Comparison of ENCODE assay signal across 8 mouse cellular contexts in the genomic region with DNA sequence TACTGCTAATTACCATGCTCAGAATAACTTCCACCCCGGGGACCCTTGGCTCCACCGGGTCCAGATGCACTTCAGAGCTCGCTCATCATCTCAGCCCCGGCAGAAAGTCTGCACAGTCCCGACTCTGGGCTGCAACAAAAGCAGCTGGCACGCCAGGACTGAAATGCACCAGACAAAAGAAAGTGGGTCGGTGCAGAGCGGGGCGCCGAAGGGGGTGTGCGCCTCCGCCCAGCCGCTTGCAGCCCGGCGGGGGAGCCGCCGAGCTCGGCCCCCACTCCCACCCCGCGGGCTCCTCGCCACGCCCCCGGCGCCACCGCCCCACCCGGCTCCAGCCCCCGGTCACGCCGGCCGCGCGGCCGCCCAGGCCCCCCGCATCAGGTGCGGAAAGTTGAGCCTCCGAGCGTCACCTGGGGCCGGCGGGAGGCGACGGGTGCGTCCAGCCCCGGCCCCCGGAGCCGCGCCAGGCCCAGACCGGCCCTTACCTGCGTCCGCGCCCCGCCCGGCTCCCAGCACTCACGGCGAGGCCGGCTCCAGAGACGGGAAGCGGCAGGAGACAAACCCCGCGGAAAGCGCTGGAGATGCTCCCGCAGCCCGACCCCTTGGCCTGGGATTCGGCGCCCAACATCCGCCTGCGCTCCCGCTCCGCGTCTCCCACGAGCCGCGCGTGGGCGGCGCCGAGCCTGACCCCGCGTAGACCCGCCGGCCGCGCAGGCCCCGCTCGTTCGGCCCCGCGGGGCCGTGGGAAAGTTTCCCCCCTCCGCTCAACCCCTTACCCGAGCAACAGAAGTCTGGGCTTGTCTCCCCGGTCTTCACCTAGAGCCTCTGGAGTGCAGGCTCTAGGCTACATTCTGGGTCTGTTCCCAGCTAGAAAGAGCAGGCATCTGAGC. TPM values are rescaled to one million over a fixed set of nuclear protein-coding genes. Genes with fewer than 3 reads are reported as not detected.
DNase-seq lines count a peak whose midpoint lies in the region; ATAC-seq and TF ChIP-seq lines count a peak whose summit lies in the region.

No protein-coding gene starts in this region.

- no peaks in the 10 kb centered on the region for H3K27me3 ChIP-seq in MEL (ENCODE audit: control insufficient read depth in 1 of 2, insufficient read depth in 2 of 2, low read length in 2 of 2)
- H3K27me3 ChIP-seq in forebrain, embryonic 13.5 days: no peaks in the 10 kb centered on the region
- H3K27me3 ChIP-seq in hindbrain, embryonic 10.5 days (ENCODE audit: insufficient read depth, poor library complexity, severe bottlenecking): peaks cover 19% of the 10 kb centered on the region; the same call in 1 of the 2 replicates
- H3K27me3 ChIP-seq in lung, embryonic 14.5 days (ENCODE audit: insufficient read depth, low read length): no peaks in the 10 kb centered on the region

- H3K4me2 ChIP-seq in forebrain, embryonic 13.5 days: peak overlapping the region; percentile 80
- peak overlapping the region; percentile 91 for H3K4me2 ChIP-seq in lung, embryonic 14.5 days

- 0 out of 4 replicates have a peak, but pooled peaks of 1 of the 2 experiments have one; percentile 11 for TF ChIP-seq EP300 in MEL (IDR thresholded peaks at IDR 0.05; ENCODE audit: low read depth in 1 of 2, low read length in 2 of 2)

- H3K36me3 ChIP-seq in MEL (ENCODE audit: control insufficient read depth in 1 of 2, insufficient read depth in 2 of 2, low read length in 2 of 2): peaks cover 0 to 16% of the 10 kb centered on the region in 2 experiments; a peak in 2 of 4 replicates
- peaks cover 6% of the 10 kb centered on the region for H3K36me3 ChIP-seq in forebrain, embryonic 13.5 days (ENCODE audit: poor library complexity, severe bottlenecking)
- 0 out of 2 replicates have a peak, but pooled peaks cover 5% of the 10 kb centered on the region for H3K36me3 ChIP-seq in hindbrain, embryonic 10.5 days
- no peaks in the 10 kb centered on the region for H3K36me3 ChIP-seq in lung, embryonic 14.5 days (ENCODE audit: insufficient read depth)

- H3K4me1 ChIP-seq in MEL (ENCODE audit: control insufficient read depth in 1 of 2, insufficient read depth in 2 of 2, low read length in 2 of 2): peaks cover 8 to 19% of the 10 kb centered on the region in 2 experiments
- peaks cover 36% of the 10 kb centered on the region for H3K4me1 ChIP-seq in forebrain, embryonic 13.5 days
- peaks cover 11% of the 10 kb centered on the region; the same call in 1 of the 2 replicates for H3K4me1 ChIP-seq in hindbrain, embryonic 10.5 days (replicated peaks)
- H3K4me1 ChIP-seq in lung, embryonic 14.5 days (ENCODE audit: insufficient read depth): peaks cover 4% of the 10 kb centered on the region; the same call in 1 of the 2 replicates

- peak overlapping the region; percentile 84 for H3K9ac ChIP-seq in MEL (ENCODE audit: control insufficient read depth, low read depth, low read length, poor library complexity, severe bottlenecking)
- peak overlapping the region; percentile 94 for H3K9ac ChIP-seq in forebrain, embryonic 13.5 days
- peak overlapping the region; percentile 74 for H3K9ac ChIP-seq in lung, embryonic 14.5 days

- DNase-seq in MEL (ENCODE audit: low read depth, low spot score): peak; percentile 42
- peak; percentile 68 for DNase-seq in hindbrain, embryonic 10.5 days (ENCODE audit: low spot score)
- peak; percentile 28 for DNase-seq in layer of hippocampus, adult 9-11 months
- peak; percentile 71 for DNase-seq in lung, embryonic 14.5 days
- peak; percentile 29 for DNase-seq in ovary, adult 18-20 months (ENCODE audit: low spot score)
- peak; percentile 47 for DNase-seq in urinary bladder, postnatal 14 days (ENCODE audit: low spot score)

- TF ChIP-seq RAD21 in MEL (IDR thresholded peaks at IDR 0.05; ENCODE audit: low read depth, low read length): no peak

- WGBS in forebrain, embryonic 13.5 days: 0% methylated on average over 58 of the region's 91 CpGs
- under 1% methylated on average over 91 of the region's 91 CpGs for WGBS in hindbrain, embryonic 10.5 days
- WGBS in lung, embryonic 14.5 days: under 1% methylated on average over 72 of the region's 91 CpGs

- TF ChIP-seq CTCF in MEL (IDR thresholded peaks at IDR 0.05 in 2 of 3, conservative IDR thresholded peaks at IDR 0.05 in 1 of 3; ENCODE audit: control insufficient read depth in 1 of 3, insufficient read depth in 1 of 3, low read depth in 2 of 3, low read length in 3 of 3, poor library complexity in 1 of 3, severe bottlenecking in 1 of 3): no peak
- TF ChIP-seq CTCF in lung, embryonic 14.5 days (IDR thresholded peaks at IDR 0.05; ENCODE audit: low read depth): no peak

- H3K4me3 ChIP-seq in MEL (ENCODE audit: control insufficient read depth in 1 of 2, insufficient read depth in 1 of 2, low read depth in 2 of 2, low read length in 2 of 2): peak overlapping the region; percentile 77 to 91
- H3K4me3 ChIP-seq in forebrain, embryonic 13.5 days: peak overlapping the region; percentile 87
- H3K4me3 ChIP-seq in hindbrain, embryonic 10.5 days: peak overlapping the region; percentile 87
- H3K4me3 ChIP-seq in lung, embryonic 14.5 days (ENCODE audit: low read depth, low read length): peak overlapping the region; percentile 75

- 0 out of 4 replicates have a peak, but pooled peaks of 1 of the 2 experiments have one; percentile 33 for TF ChIP-seq POLR2A in MEL (IDR thresholded peaks at IDR 0.05; ENCODE audit: control insufficient read depth in 1 of 2, insufficient read depth in 1 of 2, low read depth in 1 of 2, low read length in 2 of 2, poor library complexity in 1 of 2)

- no peaks in the 10 kb centered on the region for H3K9me3 ChIP-seq in MEL (replicated peaks; ENCODE audit: insufficient read depth, low read length)
- no peaks in the 10 kb centered on the region for H3K9me3 ChIP-seq in forebrain, embryonic 13.5 days (replicated peaks)
- H3K9me3 ChIP-seq in hindbrain, embryonic 10.5 days: no peaks in the 10 kb centered on the region
- no peaks in the 10 kb centered on the region for H3K9me3 ChIP-seq in lung, embryonic 14.5 days (ENCODE audit: low read depth, low read length)

- peak; percentile 75 for ATAC-seq in cerebellum, adult (ENCODE audit: insufficient number of reproducible peaks, low FRiP score, low TSS enrichment)
- peak; percentile 90 for ATAC-seq in forebrain, embryonic 13.5 days
- peak; percentile 85 for ATAC-seq in lung, embryonic 14.5 days (ENCODE audit: insufficient read depth)

- H3K27ac ChIP-seq in MEL (ENCODE audit: control insufficient read depth, low read depth, low read length): no peak overlapping the region
- peak overlapping the region; percentile 84 for H3K27ac ChIP-seq in forebrain, embryonic 13.5 days
- H3K27ac ChIP-seq in hindbrain, embryonic 10.5 days: peak overlapping the region; percentile 97
- H3K27ac ChIP-seq in lung, embryonic 14.5 days (ENCODE audit: low read depth): peak overlapping the region; percentile 4; the same call in 1 of the 2 replicates

- no peaks in the 10 kb centered on the region for H3K79me2 ChIP-seq in MEL (ENCODE audit: control insufficient read depth, insufficient read depth, low read length, poor library complexity)

TF ChIP-seq in MEL, 35 proteins besides CTCF, POLR2A, EP300 and RAD21:
- TF ChIP-seq ETS1 (IDR thresholded peaks at IDR 0.05; ENCODE audit: low read depth, low read length): no peak
- no peak for TF ChIP-seq JUND (IDR thresholded peaks at IDR 0.05; ENCODE audit: low read depth, low read length)
- TF ChIP-seq SIN3A (IDR thresholded peaks at IDR 0.05; ENCODE audit: low read length): 0 out of 2 replicates have a peak, but pooled peaks have one; percentile 21
- no peak for TF ChIP-seq POLR2AphosphoS2 (IDR thresholded peaks at IDR 0.05; ENCODE audit: low read length)
- TF ChIP-seq MYB (IDR thresholded peaks at IDR 0.05; ENCODE audit: low read depth, low read length): no peak
TF ChIP-seq in MEL: peak in this region for 1.

RNA-seq across cellular contexts. Expression of gene Rnf180, which starts 0.6 kb away (rescaled TPM):
- total RNA-seq in MEL (2012; rRNA removed): 0.23 and 0.46 TPM in 2 replicates
- polyA plus RNA-seq in MEL (2012; ENCODE audit: insufficient read depth in 1 of 2, insufficient read length in 2 of 2, low read depth in 1 of 2, low replicate concordance in 2 of 2, missing spikeins in 1 of 2): under 1 TPM in 1 of 2 experiments, not detected in 1; 0.84 TPM
- 25.5 and 26.4 TPM in 2 replicates for polyA plus RNA-seq in forebrain, embryonic 13.5 days (2015; fragmentation: Nextera tagmentation; extraction: Ambion mirVana)
- polyA plus RNA-seq in hindbrain, embryonic 10.5 days (2016; fragmentation: Nextera tagmentation; extraction: Ambion mirVana): 6.0 and 8.9 TPM in 2 replicates
- polyA plus RNA-seq in lung, embryonic 14.5 days (2014; fragmentation: Nextera tagmentation; extraction: Ambion mirVana): 4.1 and 6.1 TPM in 2 replicates
